Comparison of ENCODE assay signal across 21 mouse cellular contexts in genomic region chr16:44305606-44306005, GRCm38 (mm10). TPM values are rescaled to one million over a fixed set of nuclear protein-coding genes. Genes with fewer than 3 reads are reported as not detected.
"Had no signal": no experiment of that assay in that cellular context is flagged by ENCODE, and none has a peak within 500 bp of the region (broad histone marks: within the 10 kb centered on the region; RNA-seq: fewer than 3 reads in every experiment).

No protein-coding gene starts in this region.

- H3K27me3 ChIP-seq: intestine, embryonic 15.5 days; limb, embryonic 13.5 days; liver, embryonic 13.5 days; lung, embryonic 15.5 days; midbrain, embryonic 13.5 days; neural tube, embryonic 13.5 days; stomach, embryonic 15.5 days had no signal

- H3K36me3 ChIP-seq: intestine, embryonic 15.5 days; limb, embryonic 13.5 days; liver, embryonic 13.5 days; lung, embryonic 15.5 days; midbrain, embryonic 10.5 days; midbrain, embryonic 13.5 days; neural tube, embryonic 13.5 days; stomach, embryonic 15.5 days had no signal

- H3K9me3 ChIP-seq: intestine, embryonic 15.5 days; limb, embryonic 13.5 days; liver, embryonic 13.5 days; lung, embryonic 15.5 days; megakaryocyte, embryonic 14.5 days; midbrain, embryonic 10.5 days; midbrain, embryonic 13.5 days; neural tube, embryonic 13.5 days; stomach, embryonic 15.5 days had no signal

- H3K27ac ChIP-seq: intestine, embryonic 15.5 days; limb, embryonic 13.5 days; liver, embryonic 13.5 days; lung, embryonic 15.5 days; midbrain, embryonic 10.5 days; midbrain, embryonic 13.5 days; neural tube, embryonic 13.5 days; stomach, embryonic 15.5 days had no signal

- H3K4me1 ChIP-seq: limb, embryonic 13.5 days; liver, embryonic 13.5 days; lung, embryonic 15.5 days; megakaryocyte, embryonic 14.5 days; midbrain, embryonic 10.5 days; midbrain, embryonic 13.5 days; stomach, embryonic 15.5 days had no signal

- DNase-seq: kidney, adult 11 months; kidney, postnatal 25 days; left cerebral cortex, postnatal 4 days; liver, embryonic 13.5 days; lung, adult 18-20 months; lung, postnatal 10 days; lung, postnatal 36 days; retina, postnatal 1 day; right cerebral cortex, postnatal 25 days; spleen, adult 18-20 months; thymus, postnatal 36 days had no signal

- H3K9ac ChIP-seq: intestine, embryonic 15.5 days; limb, embryonic 13.5 days; liver, embryonic 13.5 days; lung, embryonic 15.5 days; midbrain, embryonic 13.5 days; neural tube, embryonic 13.5 days; stomach, embryonic 15.5 days had no signal

- H3K4me2 ChIP-seq: intestine, embryonic 15.5 days; limb, embryonic 13.5 days; liver, embryonic 13.5 days; lung, embryonic 15.5 days; midbrain, embryonic 13.5 days; neural tube, embryonic 13.5 days; stomach, embryonic 15.5 days had no signal

- H3K4me3 ChIP-seq: intestine, embryonic 15.5 days; limb, embryonic 13.5 days; liver, embryonic 13.5 days; lung, embryonic 15.5 days; megakaryocyte, embryonic 14.5 days; midbrain, embryonic 10.5 days; midbrain, embryonic 13.5 days; myocyte; neural tube, embryonic 13.5 days; stomach, embryonic 15.5 days had no signal

- ATAC-seq: intestine, embryonic 15.5 days; midbrain, embryonic 13.5 days; midbrain, embryonic 16.5 days had no signal

RNA-seq across cellular contexts. Expression of gene Sidt1, which starts 27.4 kb away (rescaled TPM):
- polyA plus RNA-seq: myocyte had no signal
